Mouse (Mus musculus) lung, postnatal 14 days (tissue): ENCODE results near the gene Vamp4.
"Not testable (repeated sequence)": the region's sequence is repeated elsewhere in the genome, so short reads cannot be mapped to it uniquely, and the experiment has no call there.

ENCODE experiments used
- DNase-seq: peaks from one replicate; pipeline ENCODE4 v3.0.0; 2021

Vamp4 gene

GRCm38 (mm10) chr1:162590415-162590997 is 20.2 kb downstream of the Vamp4 start:
- no peak for DNase-seq

GRCm38 (mm10) chr1:162597379-162598102 is 27.2 kb downstream of the Vamp4 start:
- DNase-seq: no peak

GRCm38 (mm10) chr1:162599617-162600016 is 29.3 kb downstream of the Vamp4 start:
- DNase-seq: peak; percentile 9

DNA sequence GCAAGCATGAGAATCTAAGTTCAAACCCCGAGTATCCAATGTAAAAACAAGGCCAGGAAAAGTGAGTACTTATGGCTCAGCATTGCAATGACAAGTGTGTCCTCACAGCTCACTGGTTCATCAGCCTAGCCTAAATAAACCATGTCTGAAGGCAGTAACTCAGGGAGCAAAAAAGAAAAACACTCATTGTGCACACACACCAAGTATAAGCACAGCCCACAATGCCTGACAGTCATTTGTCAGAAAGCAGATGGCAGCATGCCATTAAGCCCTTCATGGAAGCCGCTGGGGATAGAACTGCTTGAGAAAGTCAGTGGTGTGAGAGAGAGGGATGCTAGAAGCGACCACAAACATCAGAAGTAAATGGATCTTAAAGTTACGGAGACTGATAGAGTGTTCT is 31.0 kb downstream of the Vamp4 start:
- DNase-seq: no peak

DNA sequence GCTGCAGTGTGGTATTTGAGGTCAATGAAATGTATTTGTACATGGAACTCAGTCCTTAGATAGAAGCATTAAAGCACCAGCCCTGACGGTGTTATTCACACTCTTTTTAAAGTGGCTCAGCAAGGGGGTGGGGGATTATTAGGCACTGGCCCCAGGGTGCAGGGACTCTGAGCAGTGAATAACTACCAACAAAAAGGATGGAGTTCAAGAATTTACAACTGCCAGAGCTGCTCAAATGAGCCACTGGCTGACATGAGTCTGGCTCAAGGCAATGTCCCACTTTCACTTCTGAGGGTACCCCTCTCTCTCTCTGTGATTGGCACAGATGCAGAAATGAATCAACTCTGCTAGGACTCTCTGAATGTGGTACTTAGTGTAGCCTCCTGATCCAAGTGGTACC is 37.8 kb downstream of the Vamp4 start:
- no peak for DNase-seq

GRCm38 (mm10) chr1:162609633-162610250 is 39.4 kb downstream of the Vamp4 start:
- DNase-seq: no peak

- no peak for DNase-seq
Measured at GRCm38 (mm10) chr1:162611191-162611590, 40.9 kb downstream of the Vamp4 start.

DNA sequence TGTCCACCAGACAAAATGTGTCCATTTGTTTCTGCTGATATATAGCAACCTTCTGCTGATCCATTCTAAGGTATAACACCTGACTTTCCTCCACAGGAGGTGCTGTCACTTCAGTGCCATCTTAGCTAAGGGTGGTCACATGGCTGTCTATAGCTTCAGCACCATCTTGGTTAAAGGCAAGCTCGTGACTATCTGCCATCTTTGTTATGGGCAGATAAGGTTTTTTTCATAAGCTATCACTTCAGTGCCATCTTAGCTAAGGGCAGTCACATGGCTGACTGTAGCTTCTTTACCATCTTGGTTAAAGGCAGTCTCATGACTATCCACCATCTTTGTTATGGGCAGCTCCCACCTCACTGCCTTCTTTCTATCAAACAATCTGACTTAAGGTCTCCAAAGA is 45.2 kb downstream of the Vamp4 start:
- no peak for DNase-seq

- no peak for DNase-seq
Measured at GRCm38 (mm10) chr1:162620487-162620886, 50.2 kb downstream of the Vamp4 start.

DNA sequence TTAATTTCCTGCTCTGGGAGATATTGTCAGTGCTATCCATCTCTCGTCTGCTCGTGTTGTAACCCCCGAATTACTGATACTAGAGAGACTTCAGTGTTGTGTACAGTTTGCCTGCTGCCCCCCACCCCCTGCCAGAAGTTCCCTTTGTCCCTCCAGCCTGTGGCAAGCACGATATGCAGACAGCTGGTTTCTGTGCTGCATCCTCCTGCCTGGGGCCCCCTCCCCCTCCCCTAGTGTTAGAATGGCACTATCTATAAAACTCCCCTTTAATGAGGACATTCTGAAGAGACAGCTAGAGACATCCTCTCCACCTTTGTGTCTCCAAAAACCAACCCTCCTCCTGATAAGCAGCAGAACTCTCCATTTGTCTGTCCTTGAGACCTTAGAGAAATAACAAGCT is 53.6 kb downstream of the Vamp4 start:
- DNase-seq: no peak

DNA sequence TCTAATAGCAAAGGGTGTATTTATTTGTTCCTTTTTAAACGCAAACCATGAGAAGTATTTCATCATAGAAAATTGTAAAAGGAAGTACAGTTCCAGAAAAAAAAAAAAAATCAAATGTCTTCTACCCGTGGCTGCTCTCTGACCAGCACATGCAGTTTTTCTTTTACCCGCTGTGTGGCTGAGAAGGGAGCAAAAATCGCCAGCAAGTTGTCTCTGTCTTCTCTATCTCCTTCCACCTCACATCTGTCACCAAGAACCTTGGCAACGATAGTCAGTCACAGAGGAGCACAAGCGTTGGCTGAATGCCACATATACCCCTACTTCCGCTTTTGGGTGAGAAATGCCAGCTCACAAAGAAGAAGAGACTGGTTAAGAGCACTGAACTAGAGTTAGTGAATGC is 54.9 kb downstream of the Vamp4 start:
- DNase-seq: peak; percentile 19

DNA sequence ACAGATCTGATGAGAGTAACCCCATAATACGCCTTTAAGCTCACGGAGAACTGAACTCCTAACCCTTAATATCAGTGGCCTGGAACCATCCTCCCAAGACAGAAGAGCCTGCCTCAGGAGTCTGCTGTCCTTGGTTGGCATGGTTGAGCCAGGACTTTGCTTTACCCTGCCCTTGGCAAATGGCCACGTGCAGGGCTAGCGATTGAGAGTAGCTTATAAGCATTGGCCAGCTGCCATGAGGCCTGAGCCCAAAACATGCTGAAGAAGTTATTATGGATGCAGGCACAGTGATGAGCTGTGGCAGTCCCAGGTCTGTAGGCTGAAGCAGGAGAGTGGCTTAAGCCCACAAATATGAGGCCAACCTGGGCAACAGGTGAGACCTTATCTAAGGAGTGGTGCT is 57.5 kb downstream of the Vamp4 start:
- not testable (repeated sequence) for DNase-seq

- not testable (repeated sequence) for DNase-seq
Measured at GRCm38 (mm10) chr1:162628326-162628725, 58.0 kb downstream of the Vamp4 start.

GRCm38 (mm10) chr1:162635291-162635931 is 65.1 kb downstream of the Vamp4 start:
- not testable (repeated sequence) for DNase-seq

GRCm38 (mm10) chr1:162636516-162636915 is 66.2 kb downstream of the Vamp4 start:
- DNase-seq: no peak

DNA sequence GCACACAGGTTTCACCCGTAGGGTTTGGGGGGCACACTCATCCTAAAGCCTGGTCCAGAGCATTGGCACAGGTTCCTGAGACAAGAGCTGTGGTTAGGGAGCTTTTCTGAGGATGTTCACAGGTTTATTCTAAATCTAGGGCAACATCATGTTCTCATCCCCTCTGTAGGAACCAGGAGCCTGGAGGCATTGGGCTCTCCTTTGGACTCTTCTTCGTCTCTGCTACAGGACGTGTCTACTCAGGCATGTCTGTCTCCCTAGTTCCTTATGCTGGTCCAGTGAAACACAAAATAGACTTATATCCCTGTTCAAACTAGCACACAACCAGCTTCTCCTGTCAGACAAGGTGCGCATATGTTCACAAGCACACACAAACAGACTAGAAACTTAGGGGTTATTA is 68.2 kb downstream of the Vamp4 start:
- DNase-seq: no peak

DNA sequence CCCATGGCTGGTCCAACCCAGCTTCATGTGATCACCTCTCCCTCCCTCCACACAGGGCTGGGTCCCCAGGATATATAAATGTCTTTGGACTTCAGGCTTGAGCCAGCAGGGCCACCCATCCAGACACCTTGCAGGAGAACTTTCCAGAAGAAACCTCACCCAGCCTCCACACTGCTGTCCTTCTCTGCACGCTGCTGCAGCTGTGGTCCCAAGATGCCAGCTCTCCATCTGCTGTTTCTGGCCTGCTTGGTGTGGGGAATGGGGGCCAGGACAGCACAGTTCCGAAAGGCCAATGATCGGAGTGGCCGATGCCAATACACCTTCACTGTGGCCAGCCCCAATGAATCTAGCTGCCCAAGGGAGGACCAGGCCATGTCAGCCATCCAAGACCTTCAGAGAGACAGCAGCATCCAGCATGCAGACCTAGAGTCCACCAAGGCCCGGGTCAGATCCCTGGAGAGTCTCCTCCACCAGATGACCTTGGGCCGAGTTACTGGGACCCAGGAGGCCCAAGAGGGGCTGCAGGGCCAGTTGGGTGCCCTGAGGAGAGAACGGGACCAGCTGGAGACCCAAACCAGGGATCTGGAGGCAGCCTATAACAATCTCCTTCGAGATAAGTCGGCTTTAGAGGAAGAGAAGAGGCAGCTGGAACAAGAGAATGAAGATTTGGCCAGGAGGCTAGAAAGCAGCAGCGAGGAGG is 68.9 kb downstream of the Vamp4 start, which contains the start of gene Myoc:
Gene Myoc (plus strand): TSS at position 105 of the 700 bp plus-strand sequence.
- DNase-seq: no peak

- no peak for DNase-seq
Measured at GRCm38 (mm10) chr1:162639861-162640260, 69.5 kb downstream of the Vamp4 start.

GRCm38 (mm10) chr1:162642591-162642990 is 72.3 kb downstream of the Vamp4 start:
- DNase-seq: no peak

- peak; percentile 65 for DNase-seq
Measured at GRCm38 (mm10) chr1:162643752-162644151, 73.4 kb downstream of the Vamp4 start.

- DNase-seq: peak; percentile 20
Measured at GRCm38 (mm10) chr1:162646083-162646686, 75.9 kb downstream of the Vamp4 start.

DNA sequence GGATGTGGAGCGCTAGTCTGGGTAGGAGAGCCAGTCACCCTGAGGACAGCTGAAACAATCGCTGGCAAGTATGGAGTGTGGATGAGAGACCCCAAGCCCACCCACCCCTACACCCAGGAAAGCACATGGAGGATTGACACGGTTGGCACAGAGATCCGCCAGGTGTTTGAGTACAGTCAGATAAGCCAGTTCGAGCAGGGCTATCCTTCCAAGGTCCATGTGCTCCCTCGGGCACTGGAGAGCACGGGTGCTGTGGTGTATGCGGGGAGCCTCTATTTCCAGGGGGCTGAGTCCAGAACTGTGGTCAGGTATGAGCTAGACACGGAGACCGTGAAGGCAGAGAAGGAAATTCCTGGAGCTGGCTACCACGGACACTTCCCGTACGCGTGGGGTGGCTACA is 78.1 kb downstream of the Vamp4 start:
- DNase-seq: no peak
